ENCODE assay signal across 19 mouse cellular contexts in genomic region chr19:10829436-10830175, GRCm38 (mm10). TPM values are rescaled to one million over a fixed set of nuclear protein-coding genes. Genes with fewer than 3 reads are reported as not detected.
DNase-seq lines count a peak whose midpoint lies in the region; ATAC-seq and TF ChIP-seq lines count a peak whose summit lies in the region.
"Had no signal": no experiment of that assay in that cellular context is flagged by ENCODE, and none has a peak within 500 bp of the region (broad histone marks: within the 10 kb centered on the region; RNA-seq: fewer than 3 reads in every experiment).

Gene Cd6 (minus strand): TSS chr19:10830058.

- WGBS in bone marrow, adult 2 months = 39% methylated on average over 16 of the region's 16 CpGs
- WGBS in midbrain, embryonic 13.5 days = 91% methylated on average over 16 of the region's 16 CpGs
- 91% methylated on average over 16 of the region's 16 CpGs for WGBS in hindbrain, embryonic 12.5 days

- no peaks in the 10 kb centered on the region for H3K27me3 ChIP-seq in midbrain, embryonic 13.5 days
- no peaks in the 10 kb centered on the region for H3K27me3 ChIP-seq in hindbrain, embryonic 12.5 days
- H3K27me3 ChIP-seq: CH12.LX; liver, embryonic 15.5 days had no signal

- no peaks in the 10 kb centered on the region for H3K36me3 ChIP-seq in midbrain, embryonic 13.5 days
- H3K36me3 ChIP-seq in hindbrain, embryonic 12.5 days = no peaks in the 10 kb centered on the region
- H3K36me3 ChIP-seq: liver, embryonic 15.5 days; midbrain, embryonic 10.5 days had no signal

- peak within 1 kb of the TSS; percentile 25 for H3K4me3 ChIP-seq in bone marrow, adult 2 months (replicated peaks; ENCODE audit: control insufficient read depth, low read depth, low read length)
- H3K4me3 ChIP-seq in midbrain, embryonic 13.5 days (replicated peaks) = no peak within 1 kb of the TSS
- no peak within 1 kb of the TSS for H3K4me3 ChIP-seq in hindbrain, embryonic 12.5 days
- H3K4me3 ChIP-seq: gastrocnemius, adult 2 months; liver, embryonic 15.5 days; midbrain, embryonic 10.5 days had no signal

- ATAC-seq in CD4-positive, CD25-positive, alpha-beta regulatory T cell, adult 4 months = peak; percentile 76
- no peak for ATAC-seq in midbrain, embryonic 13.5 days
- ATAC-seq in hindbrain, embryonic 12.5 days (ENCODE audit: low FRiP score) = no peak
- ATAC-seq: forebrain, postnatal 0 days had no signal

- H3K9me3 ChIP-seq in midbrain, embryonic 13.5 days = no peaks in the 10 kb centered on the region
- no peaks in the 10 kb centered on the region for H3K9me3 ChIP-seq in hindbrain, embryonic 12.5 days (replicated peaks)
- H3K9me3 ChIP-seq: liver, embryonic 15.5 days; midbrain, embryonic 10.5 days had no signal

- H3K9ac ChIP-seq in midbrain, embryonic 13.5 days (replicated peaks) = no peak within 1 kb of the TSS
- no peak within 1 kb of the TSS for H3K9ac ChIP-seq in hindbrain, embryonic 12.5 days
- H3K9ac ChIP-seq: forebrain, postnatal 0 days; hindbrain, embryonic 14.5 days; liver, embryonic 15.5 days had no signal

- no peak for TF ChIP-seq POLR2A in bone marrow, adult 2 months (IDR thresholded peaks at IDR 0.05; ENCODE audit: borderline replicate concordance, control insufficient read depth, low read depth, low read length)

- H3K4me2 ChIP-seq in midbrain, embryonic 13.5 days (replicated peaks) = no peak within 1 kb of the TSS
- H3K4me2 ChIP-seq in hindbrain, embryonic 12.5 days (replicated peaks) = no peak within 1 kb of the TSS
- H3K4me2 ChIP-seq: hindbrain, embryonic 14.5 days; liver, embryonic 15.5 days had no signal

- no peak for TF ChIP-seq CTCF in bone marrow, adult 2 months (IDR thresholded peaks at IDR 0.05; ENCODE audit: control insufficient read depth, insufficient read depth, low read length)

- no peak within 1 kb of the TSS for H3K27ac ChIP-seq in bone marrow, adult 2 months (ENCODE audit: control insufficient read depth, insufficient read depth, low read depth, low read length, poor library complexity)
- no peak within 1 kb of the TSS for H3K27ac ChIP-seq in midbrain, embryonic 13.5 days
- no peak within 1 kb of the TSS for H3K27ac ChIP-seq in hindbrain, embryonic 12.5 days
- H3K27ac ChIP-seq: gastrocnemius, adult 2 months; hindbrain, embryonic 14.5 days; liver, embryonic 15.5 days; midbrain, embryonic 10.5 days had no signal

- H3K4me1 ChIP-seq in bone marrow, adult 2 months (ENCODE audit: control insufficient read depth, insufficient read depth, low read length) = peaks cover 2% of the 10 kb centered on the region; the same call in 1 of the 2 replicates
- 0 out of 2 replicates have a peak, but pooled peaks cover 5% of the 10 kb centered on the region for H3K4me1 ChIP-seq in midbrain, embryonic 13.5 days (replicated peaks)
- no peaks in the 10 kb centered on the region for H3K4me1 ChIP-seq in hindbrain, embryonic 12.5 days
- H3K4me1 ChIP-seq: liver, embryonic 15.5 days had no signal

- DNase-seq in naive thymus-derived CD4-positive, alpha-beta T cell, adult 2 months (ENCODE audit: low read depth) = peak; percentile 79
- peak; percentile 84 for DNase-seq in thymus, postnatal 14 days
- no peak for DNase-seq in natural killer cell, adult 2 months (ENCODE audit: low spot score in 2 of 2)
- DNase-seq: adrenal gland, adult 8-10 months; cerebellum, adult 18-20 months; forebrain, postnatal 0 days; gastrocnemius, adult 2 months; heart, adult 18-20 months; kidney, adult 18-20 months; kidney, postnatal 4 days had no signal

RNA-seq across cellular contexts. Expression of gene Cd6, which starts in this region (rescaled TPM):
- 100 to 1,000 TPM; 464 to 904 TPM for polyA plus RNA-seq in CD4-positive, CD25-positive, alpha-beta regulatory T cell, adult 4 months (2017; shearing (Covaris generic))
- polyA plus RNA-seq in bone marrow, adult 2 months (2011; ENCODE audit: insufficient read depth, insufficient read length, low replicate concordance, missing spikeins) = 2.1 TPM in 2 replicates
- not detected in 2 replicates for polyA plus RNA-seq in midbrain, embryonic 13.5 days (2015; fragmentation: Nextera tagmentation; extraction: Ambion mirVana)
- polyA plus RNA-seq in hindbrain, embryonic 12.5 days (2016; fragmentation: Nextera tagmentation; extraction: Ambion mirVana) = not detected in 2 replicates
- polyA plus RNA-seq: embryonic facial prominence, embryonic 14.5 days; hindbrain, embryonic 14.5 days; liver, embryonic 15.5 days; midbrain, embryonic 10.5 days had no signal

Comparison
In these comparisons a context has a peak if more than half of its experiments do, and no peak if none do; other contexts are left out.
1. RNA of gene Cd6 (polyA plus RNA-seq): 464 to 904 TPM in CD4-positive, CD25-positive, alpha-beta regulatory T cell, adult 4 months; 2.1 TPM in bone marrow, adult 2 months, not detected in midbrain, embryonic 13.5 days and not detected in hindbrain, embryonic 12.5 days; every median in the first group is over 100 times any median in the second.
2. DNase-seq: peak in naive thymus-derived CD4-positive, alpha-beta T cell, adult 2 months (single experiment) and thymus, postnatal 14 days (single experiment); none in natural killer cell, adult 2 months (0 of 2).